Mouse (Mus musculus): ENCODE measurements around the gene Hcfc1r1. TPM values are rescaled to one million over a fixed set of nuclear protein-coding genes. Genes with fewer than 3 reads are reported as not detected.

The Hcfc1r1 gene
- polyA plus RNA-seq, 1 experiment: 145 TPM

- Histone ChIP-seq H3K9ac (ENCODE audit: low read depth, poor library complexity, severe bottlenecking) (no peak overlapping the region), H3K27me3 (ENCODE audit: control insufficient read depth, insufficient read depth, low read length, poor library complexity, severe bottlenecking) (no peaks in the 10 kb centered on the region), H3K27ac (ENCODE audit: insufficient read depth, low read length) (no peak overlapping the region), H3K36me3 (ENCODE audit: control insufficient read depth, insufficient read depth, low read length, poor library complexity, severe bottlenecking) (no peaks in the 10 kb centered on the region), H3K4me3 (ENCODE audit: low read depth, low read length) (no peak overlapping the region), H3K9me3 (replicated peaks; ENCODE audit: control insufficient read depth, insufficient read depth, low read length, poor library complexity, severe bottlenecking) (no peaks in the 10 kb centered on the region), H3K4me1 (ENCODE audit: control insufficient read depth, insufficient read depth, low read length) (peaks cover 2% of the 10 kb centered on the region)
- TF ChIP-seq EP300 (IDR thresholded peaks at IDR 0.05; ENCODE audit: insufficient read depth, low read depth, low read length) (no peak), POLR2A (IDR thresholded peaks at IDR 0.05; ENCODE audit: insufficient read depth, low read length) (no peak), CTCF (IDR thresholded peaks at IDR 0.05; ENCODE audit: low read depth, low read length) (no peak)
Observed at GRCm38 (mm10) chr17:23645894-23646293, 27.5 kb upstream of the Hcfc1r1 start.

GRCm38 (mm10) chr17:23651363-23651762 lies 22.0 kb upstream of the Hcfc1r1 start:
- no peak overlapping the region for H3K4me3 ChIP-seq (ENCODE audit: low read depth, low read length)
- H3K36me3 ChIP-seq (ENCODE audit: control insufficient read depth, insufficient read depth, low read length, poor library complexity, severe bottlenecking): no peaks in the 10 kb centered on the region
- H3K9ac ChIP-seq (ENCODE audit: low read depth, poor library complexity, severe bottlenecking): no peak overlapping the region
- H3K9me3 ChIP-seq (replicated peaks; ENCODE audit: control insufficient read depth, insufficient read depth, low read length, poor library complexity, severe bottlenecking): no peaks in the 10 kb centered on the region
- H3K4me1 ChIP-seq (ENCODE audit: control insufficient read depth, insufficient read depth, low read length): no peaks in the 10 kb centered on the region
- H3K27me3 ChIP-seq (ENCODE audit: control insufficient read depth, insufficient read depth, low read length, poor library complexity, severe bottlenecking): no peaks in the 10 kb centered on the region
- H3K27ac ChIP-seq (ENCODE audit: insufficient read depth, low read length): no peak overlapping the region
- TF ChIP-seq POLR2A (IDR thresholded peaks at IDR 0.05; ENCODE audit: insufficient read depth, low read length) (no peak), CTCF (IDR thresholded peaks at IDR 0.05; ENCODE audit: low read depth, low read length) (no peak), EP300 (IDR thresholded peaks at IDR 0.05; ENCODE audit: insufficient read depth, low read depth, low read length) (no peak)

GRCm38 (mm10) chr17:23653324-23653723 lies 20.1 kb upstream of the Hcfc1r1 start:
- Histone ChIP-seq H3K4me3 (ENCODE audit: low read depth, low read length) (no peak overlapping the region), H3K36me3 (ENCODE audit: control insufficient read depth, insufficient read depth, low read length, poor library complexity, severe bottlenecking) (no peaks in the 10 kb centered on the region), H3K27ac (ENCODE audit: insufficient read depth, low read length) (no peak overlapping the region), H3K9me3 (replicated peaks; ENCODE audit: control insufficient read depth, insufficient read depth, low read length, poor library complexity, severe bottlenecking) (no peaks in the 10 kb centered on the region), H3K9ac (ENCODE audit: low read depth, poor library complexity, severe bottlenecking) (no peak overlapping the region), H3K4me1 (ENCODE audit: control insufficient read depth, insufficient read depth, low read length) (no peaks in the 10 kb centered on the region), H3K27me3 (ENCODE audit: control insufficient read depth, insufficient read depth, low read length, poor library complexity, severe bottlenecking) (no peaks in the 10 kb centered on the region)
- TF ChIP-seq EP300 (IDR thresholded peaks at IDR 0.05; ENCODE audit: insufficient read depth, low read depth, low read length) (no peak), CTCF (IDR thresholded peaks at IDR 0.05; ENCODE audit: low read depth, low read length) (no peak), POLR2A (IDR thresholded peaks at IDR 0.05; ENCODE audit: insufficient read depth, low read length) (no peak)

GRCm38 (mm10) chr17:23654001-23654400 lies 19.4 kb upstream of the Hcfc1r1 start:
- Histone ChIP-seq H3K27me3 (ENCODE audit: control insufficient read depth, insufficient read depth, low read length, poor library complexity, severe bottlenecking) (no peaks in the 10 kb centered on the region), H3K9ac (ENCODE audit: low read depth, poor library complexity, severe bottlenecking) (no peak overlapping the region), H3K27ac (ENCODE audit: insufficient read depth, low read length) (no peak overlapping the region), H3K4me1 (ENCODE audit: control insufficient read depth, insufficient read depth, low read length) (no peaks in the 10 kb centered on the region), H3K36me3 (ENCODE audit: control insufficient read depth, insufficient read depth, low read length, poor library complexity, severe bottlenecking) (no peaks in the 10 kb centered on the region), H3K9me3 (replicated peaks; ENCODE audit: control insufficient read depth, insufficient read depth, low read length, poor library complexity, severe bottlenecking) (no peaks in the 10 kb centered on the region), H3K4me3 (ENCODE audit: low read depth, low read length) (no peak overlapping the region)
- TF ChIP-seq POLR2A (IDR thresholded peaks at IDR 0.05; ENCODE audit: insufficient read depth, low read length) (no peak), CTCF (IDR thresholded peaks at IDR 0.05; ENCODE audit: low read depth, low read length) (no peak), EP300 (IDR thresholded peaks at IDR 0.05; ENCODE audit: insufficient read depth, low read depth, low read length) (no peak)

DNA sequence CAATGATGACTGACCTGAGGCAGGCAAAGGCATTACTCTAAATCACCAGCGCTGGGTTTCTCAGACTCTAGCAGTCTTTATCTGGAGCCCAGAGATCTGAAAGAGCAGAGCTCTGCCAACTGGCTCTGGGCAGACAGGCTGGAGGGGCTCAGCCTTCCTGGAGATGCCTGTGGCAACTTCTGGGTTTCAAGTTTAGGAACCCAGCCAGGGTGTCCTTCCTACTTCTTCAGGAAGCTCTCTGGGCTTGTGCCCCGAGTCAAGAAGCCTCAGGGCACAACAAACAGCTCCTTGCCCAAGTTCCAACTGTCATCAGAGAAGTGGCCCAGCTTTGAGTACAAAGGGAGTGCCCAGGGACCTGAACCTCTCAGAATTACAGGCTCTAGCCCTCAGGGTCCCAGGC lies 19.0 kb upstream of the Hcfc1r1 start:
- Histone ChIP-seq H3K9me3 (replicated peaks; ENCODE audit: control insufficient read depth, insufficient read depth, low read length, poor library complexity, severe bottlenecking) (no peaks in the 10 kb centered on the region), H3K27ac (ENCODE audit: insufficient read depth, low read length) (no peak overlapping the region), H3K4me3 (ENCODE audit: low read depth, low read length) (no peak overlapping the region), H3K27me3 (ENCODE audit: control insufficient read depth, insufficient read depth, low read length, poor library complexity, severe bottlenecking) (no peaks in the 10 kb centered on the region), H3K36me3 (ENCODE audit: control insufficient read depth, insufficient read depth, low read length, poor library complexity, severe bottlenecking) (no peaks in the 10 kb centered on the region), H3K4me1 (ENCODE audit: control insufficient read depth, insufficient read depth, low read length) (no peaks in the 10 kb centered on the region), H3K9ac (ENCODE audit: low read depth, poor library complexity, severe bottlenecking) (no peak overlapping the region)
- TF ChIP-seq EP300 (IDR thresholded peaks at IDR 0.05; ENCODE audit: insufficient read depth, low read depth, low read length): no peak
- no peak for TF ChIP-seq POLR2A (IDR thresholded peaks at IDR 0.05; ENCODE audit: insufficient read depth, low read length)
- TF ChIP-seq CTCF (IDR thresholded peaks at IDR 0.05; ENCODE audit: low read depth, low read length): no peak

DNA sequence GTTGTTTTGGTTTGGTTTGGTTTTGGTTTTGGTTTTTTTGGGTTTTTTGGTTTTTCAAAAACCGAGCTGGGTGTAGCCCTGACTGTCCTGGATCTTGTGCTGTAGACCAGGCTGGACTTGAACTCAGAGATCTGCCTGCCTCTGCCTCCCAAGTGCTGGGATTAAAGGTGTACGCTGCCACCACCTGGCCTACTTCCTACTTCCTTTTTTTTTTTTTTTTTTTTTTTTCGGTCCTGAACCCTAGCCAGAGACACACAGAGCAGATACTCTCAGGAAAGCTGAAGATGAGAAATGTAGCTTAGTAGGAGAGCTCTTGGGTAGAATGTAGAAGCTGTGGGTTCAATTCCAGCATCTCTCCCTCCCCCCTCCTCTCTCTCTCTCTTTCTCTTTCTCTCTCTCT lies 14.9 kb upstream of the Hcfc1r1 start:
- Histone ChIP-seq H3K27ac (ENCODE audit: insufficient read depth, low read length) (no peak overlapping the region), H3K27me3 (ENCODE audit: control insufficient read depth, insufficient read depth, low read length, poor library complexity, severe bottlenecking) (no peaks in the 10 kb centered on the region), H3K9ac (ENCODE audit: low read depth, poor library complexity, severe bottlenecking) (no peak overlapping the region), H3K4me1 (ENCODE audit: control insufficient read depth, insufficient read depth, low read length) (no peaks in the 10 kb centered on the region), H3K4me3 (ENCODE audit: low read depth, low read length) (no peak overlapping the region), H3K9me3 (replicated peaks; ENCODE audit: control insufficient read depth, insufficient read depth, low read length, poor library complexity, severe bottlenecking) (no peaks in the 10 kb centered on the region), H3K36me3 (ENCODE audit: control insufficient read depth, insufficient read depth, low read length, poor library complexity, severe bottlenecking) (no peaks in the 10 kb centered on the region)
- no peak for TF ChIP-seq POLR2A (IDR thresholded peaks at IDR 0.05; ENCODE audit: insufficient read depth, low read length)
- TF ChIP-seq EP300 (IDR thresholded peaks at IDR 0.05; ENCODE audit: insufficient read depth, low read depth, low read length): no peak
- no peak for TF ChIP-seq CTCF (IDR thresholded peaks at IDR 0.05; ENCODE audit: low read depth, low read length)
